Mouse (Mus musculus) MEL (cell line): Measurements from ENCODE around the gene Trib3. TPM values are rescaled to one million over a fixed set of nuclear protein-coding genes. Genes with fewer than 3 reads are reported as not detected.
A peak's percentile ranks its signal among the peaks of the same experiment; 100 is the strongest.

ENCODE experiments used
- DNase-seq: peaks from one replicate; pipeline ENCODE4 v3.0.0; 2011; ENCODE audit warnings: low read depth, low spot score
- H3K27ac ChIP-seq: 2 replicates; pipeline ENCODE4 v1.5.1; 2012; ENCODE audit warnings: low read depth, mild to moderate bottlenecking, control low read depth, low read length, moderate library complexity; ENCODE audit not compliant: control insufficient read depth
- H3K27me3 ChIP-seq, 2 experiments: fragments of 150-350 bp in 1 of 2; sonication (generic) in 1 of 2; 2 replicates each; pipeline ENCODE4 v1.6.1; 2012; ENCODE audit warnings: low read length in 2 of 2, mild to moderate bottlenecking in 2 of 2, improper control_type of control experiment in 1 of 2, moderate library complexity in 1 of 2; ENCODE audit not compliant: insufficient read depth in 2 of 2, control insufficient read depth in 1 of 2
- H3K36me3 ChIP-seq, 2 experiments: 2 replicates each; pipeline ENCODE4 v1.6.1; 2012 to 2014; ENCODE audit warnings: low read length in 2 of 2, improper control_type of control experiment in 1 of 2, inconsistent platforms in 1 of 2, mild to moderate bottlenecking in 1 of 2; ENCODE audit not compliant: insufficient read depth in 2 of 2, control insufficient read depth in 1 of 2
- H3K4me1 ChIP-seq, 2 experiments: fragments of 150-350 bp in 1 of 2; sonication (generic) in 1 of 2; 2 replicates each; pipeline ENCODE4 v1.6.1; 2012; ENCODE audit warnings: low read length in 2 of 2, improper control_type of control experiment in 1 of 2, mild to moderate bottlenecking in 1 of 2; ENCODE audit not compliant: insufficient read depth in 2 of 2, control insufficient read depth in 1 of 2
- H3K4me3 ChIP-seq, 2 experiments: fragments of 150-350 bp in 1 of 2; sonication (generic) in 1 of 2; 2 replicates each; pipeline ENCODE4 v1.5.1; 2012; ENCODE audit warnings: low read depth in 2 of 2, low read length in 2 of 2, mild to moderate bottlenecking in 2 of 2, moderate library complexity in 2 of 2, control low read depth in 1 of 2, improper control_type of control experiment in 1 of 2; ENCODE audit not compliant: control insufficient read depth in 1 of 2, insufficient read depth in 1 of 2
- H3K79me2 ChIP-seq: 2 replicates; pipeline ENCODE4 v1.6.1; 2012; ENCODE audit warnings: mild to moderate bottlenecking, low read length, moderate library complexity; ENCODE audit not compliant: control insufficient read depth, poor library complexity, insufficient read depth
- H3K9ac ChIP-seq: 2 replicates; pipeline ENCODE4 v1.6.1; 2012; ENCODE audit warnings: low read depth, mild to moderate bottlenecking, control low read depth, low read length, moderate library complexity; ENCODE audit not compliant: control insufficient read depth, poor library complexity, severe bottlenecking
- H3K9me3 ChIP-seq: fragments of 150-350 bp; sonication (generic); replicated peaks from 2 replicates; pipeline ENCODE4 v1.6.1; 2012; ENCODE audit warnings: mild to moderate bottlenecking, low read length, improper control_type of control experiment, moderate library complexity; ENCODE audit not compliant: insufficient read depth
- ELF1 ChIP-seq: IDR thresholded peaks from 2 replicates; pipeline ENCODE4 v1.6.1; 2014; ENCODE audit warnings: low read depth, mild to moderate bottlenecking, inconsistent platforms, low read length, improper control_type of control experiment, moderate library complexity
- JUND ChIP-seq: IDR thresholded peaks from 2 replicates; pipeline ENCODE4 v1.6.1; 2011; ENCODE audit warnings: low read depth, mild to moderate bottlenecking, improper control_type of control experiment, low read length
- MAX ChIP-seq: IDR thresholded peaks from 2 replicates; pipeline ENCODE4 v1.6.1; 2011; ENCODE audit warnings: low read length, improper control_type of control experiment
- MAZ ChIP-seq: IDR thresholded peaks from 2 replicates; pipeline ENCODE4 v1.6.1; 2012; ENCODE audit warnings: low read depth, mild to moderate bottlenecking, inconsistent platforms, low read length, improper control_type of control experiment
- MYC ChIP-seq: IDR thresholded peaks from 2 replicates; pipeline ENCODE4 v1.6.1; 2011; ENCODE audit warnings: low read depth, mild to moderate bottlenecking, low read length, improper control_type of control experiment, moderate library complexity
- NRF1 ChIP-seq: IDR thresholded peaks from 2 replicates; pipeline ENCODE4 v1.6.1; 2014; ENCODE audit warnings: low read depth, mild to moderate bottlenecking, inconsistent platforms, low read length, improper control_type of control experiment, moderate library complexity; ENCODE audit not compliant: poor library complexity, insufficient read depth, severe bottlenecking
- POLR2AphosphoS2 ChIP-seq: IDR thresholded peaks from 2 replicates; pipeline ENCODE4 v1.6.1; 2011; ENCODE audit warnings: low read length, improper control_type of control experiment
- SIN3A ChIP-seq: IDR thresholded peaks from 2 replicates; pipeline ENCODE4 v1.6.1; 2012; ENCODE audit warnings: low read length, improper control_type of control experiment, inconsistent platforms
- TCF12 ChIP-seq: IDR thresholded peaks from 2 replicates; pipeline ENCODE4 v1.6.1; 2014; ENCODE audit warnings: low read depth, mild to moderate bottlenecking, inconsistent platforms, low read length, improper control_type of control experiment, moderate library complexity
- USF2 ChIP-seq, 2 experiments: IDR thresholded peaks; 2 replicates each; pipeline ENCODE4 v1.6.1; 2011 to 2012; ENCODE audit warnings: improper control_type of control experiment in 2 of 2, low read length in 2 of 2, borderline replicate concordance in 1 of 2, inconsistent platforms in 1 of 2, low read depth in 1 of 2, mild to moderate bottlenecking in 1 of 2; ENCODE audit not compliant: insufficient read depth in 1 of 2
- ZNF384 ChIP-seq: IDR thresholded peaks from 2 replicates; pipeline ENCODE4 v1.6.1; 2012; ENCODE audit warnings: low read depth, mild to moderate bottlenecking, inconsistent platforms, low read length, improper control_type of control experiment
- polyA plus RNA-seq, 2 experiments: library from polyadenylated mRNA; stranded (reverse) in 1 of 2; unstranded in 1 of 2; fragments of >175 nt in 1 of 2; fragments of >200 nt in 1 of 2; gene quantifications; 2 replicates each; pipeline versions ENCODE4 v1.2.1 to v1.2.4; 2012; ENCODE audit warnings: low replicate concordance in 2 of 2, low read depth in 1 of 2; ENCODE audit not compliant: insufficient read length in 2 of 2, insufficient read depth in 1 of 2, missing spikeins in 1 of 2
- total RNA-seq: library from RNA; depleted of rRNA; stranded (reverse); fragments of 300-350 nt; gene quantifications from 2 replicates; pipeline ENCODE4 v1.2.3, GENCODE M21; 2012

Trib3 gene
- total and polyA plus RNA-seq, 3 experiments = 6.1 to 34.9 TPM; not detected in 1

DNA sequence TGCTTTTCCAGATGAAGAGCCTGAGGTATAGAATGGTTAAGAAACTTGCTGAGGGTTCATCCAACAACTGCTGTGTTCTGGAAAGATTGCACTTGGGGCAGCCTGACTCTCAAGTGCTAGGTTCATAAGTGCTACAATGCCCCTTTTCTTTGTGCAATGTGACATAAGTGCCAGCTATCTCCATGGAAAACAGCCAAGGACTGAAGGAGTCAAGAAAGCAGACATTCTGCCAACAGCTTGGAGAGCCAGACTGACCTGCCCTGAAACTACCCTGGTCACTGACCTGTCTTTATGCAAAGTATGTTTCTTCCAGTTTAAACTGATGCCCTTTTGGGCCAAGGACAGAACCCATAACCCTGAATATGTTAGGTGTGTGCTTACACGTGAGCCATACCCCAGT lies 7.0 kb downstream of the Trib3 start:
- Histone ChIP-seq H3K9me3 (no peaks in the 10 kb centered on the region), H3K27me3 (no peaks in the 10 kb centered on the region), H3K27ac (no peak overlapping the region), H3K9ac (no peak overlapping the region), H3K4me3 (no peak overlapping the region), H3K36me3 (peaks cover 11 to 40% of the 10 kb centered on the region in 2 experiments; a peak in 3 of 4 replicates), H3K79me2 (peaks cover 21% of the 10 kb centered on the region), H3K4me1 (peaks cover 18 to 45% of the 10 kb centered on the region in 2 experiments)
- TF ChIP-seq MAZ (no peak), USF2 (IDR thresholded peaks at IDR 0.05; ENCODE audit: borderline replicate concordance in 1 of 2, insufficient read depth in 1 of 2, low read depth in 1 of 2, low read length in 2 of 2) (no peak), MAX (no peak), NRF1 (no peak), POLR2AphosphoS2 (peak; percentile 59; the same call in 1 of the 2 replicates)
- DNase-seq = peak; percentile 44

DNA sequence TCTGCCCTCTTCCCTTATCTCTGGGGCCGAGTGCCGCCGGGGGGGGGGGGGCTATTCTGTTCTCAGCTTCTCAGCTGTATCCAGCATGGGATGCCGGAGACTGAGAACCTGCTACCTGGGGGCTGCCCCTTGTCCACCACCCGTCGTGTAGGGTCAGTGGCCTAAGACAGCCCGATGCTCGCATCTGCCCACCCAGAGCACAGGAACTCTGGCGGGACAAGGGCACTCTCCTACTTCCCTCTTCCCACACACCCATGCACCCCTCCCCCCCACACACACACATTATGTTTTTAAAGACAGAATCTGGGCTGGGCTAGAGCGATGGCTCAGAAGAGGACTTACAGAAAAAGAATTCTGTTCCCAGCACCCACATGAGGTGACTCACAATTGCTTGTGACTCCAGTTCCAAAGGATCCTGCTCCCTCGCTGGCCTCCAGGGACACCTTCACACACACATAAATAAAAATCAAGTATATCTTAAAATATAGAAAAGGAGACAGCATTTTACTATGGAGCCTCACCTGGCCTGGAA lies 8.5 kb downstream of the Trib3 start:
- Histone ChIP-seq H3K9ac (no peak overlapping the region; the same call in 1 of the 2 replicates), H3K36me3 (peaks cover 9 to 33% of the 10 kb centered on the region in 2 experiments; a peak in 3 of 4 replicates), H3K27me3 (no peaks in the 10 kb centered on the region), H3K27ac (no peak overlapping the region), H3K4me3 (no peak overlapping the region), H3K79me2 (peaks cover 29% of the 10 kb centered on the region), H3K4me1 (peaks cover 18 to 44% of the 10 kb centered on the region in 2 experiments), H3K9me3 (no peaks in the 10 kb centered on the region)
- DNase-seq = peak; percentile 63
- TF ChIP-seq SIN3A (peak; percentile 26; the same call in 1 of the 2 replicates), ELF1 (0 out of 2 replicates have a peak, but pooled peaks have one; percentile 12), MYC (no peak), JUND (no peak)

DNA sequence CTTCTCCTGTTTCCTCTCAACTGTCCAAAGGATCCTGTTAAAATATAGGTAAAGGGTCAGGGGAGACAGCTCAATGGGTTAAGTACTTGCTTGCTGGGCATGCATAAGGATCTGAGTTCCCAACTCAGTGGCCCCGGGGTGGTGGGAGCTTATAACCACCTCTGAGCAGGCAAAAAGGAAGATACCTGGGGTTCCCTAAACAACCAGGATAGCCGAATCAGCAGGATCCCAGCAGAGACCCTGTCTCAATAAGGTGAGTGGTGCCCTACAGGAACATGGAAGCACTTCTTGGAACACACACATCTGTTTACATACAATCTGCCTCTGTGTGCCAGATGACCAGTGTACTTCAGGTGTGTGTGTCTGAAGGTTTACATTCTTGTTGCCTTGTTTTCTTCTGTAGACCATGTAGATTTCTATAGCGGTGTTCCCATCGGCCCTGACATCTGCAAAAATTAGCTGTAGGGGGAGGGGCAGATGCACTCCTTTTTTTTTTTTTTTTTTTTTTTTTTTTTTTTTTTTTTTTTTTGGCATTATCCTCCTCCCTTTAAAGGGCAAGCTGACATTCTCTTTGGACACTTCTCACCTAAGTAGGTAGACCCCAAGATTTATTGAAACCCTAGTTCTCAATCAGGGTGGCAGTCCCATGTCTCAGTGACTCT lies 10.4 kb downstream of the Trib3 start:
- no peaks in the 10 kb centered on the region for H3K27me3 ChIP-seq
- peaks cover 1 to 36% of the 10 kb centered on the region in 2 experiments; a peak in 3 of 4 replicates for H3K36me3 ChIP-seq
- peak; percentile 40 for DNase-seq
- TF ChIP-seq TCF12 (no peak), ZNF384 (peak; percentile 94)
- H3K9ac ChIP-seq = no peak overlapping the region
- no peak overlapping the region for H3K27ac ChIP-seq
- H3K4me3 ChIP-seq = no peak overlapping the region
- H3K4me1 ChIP-seq = peaks cover 20 to 41% of the 10 kb centered on the region in 2 experiments
- peaks cover 25% of the 10 kb centered on the region for H3K79me2 ChIP-seq
- no peaks in the 10 kb centered on the region for H3K9me3 ChIP-seq
